Mouse (Mus musculus) A20 (cell line): ENCODE measurements at regions not wholly inside any gene's neighbourhood (a gene's known extent, or its start where the extent isn't known, plus 50 kb on each side); places are given as distances from the start of the nearest gene placed in this dataset.
"Not testable (repeated sequence)": the region's sequence is repeated elsewhere in the genome, so short reads cannot be mapped to it uniquely, and the experiment has no call there.

ENCODE experiments used
- DNase-seq: peaks from one replicate; pipeline ENCODE4 v3.0.0-alpha.2; 2011; ENCODE audit warnings: low read depth, low spot score

DNA sequence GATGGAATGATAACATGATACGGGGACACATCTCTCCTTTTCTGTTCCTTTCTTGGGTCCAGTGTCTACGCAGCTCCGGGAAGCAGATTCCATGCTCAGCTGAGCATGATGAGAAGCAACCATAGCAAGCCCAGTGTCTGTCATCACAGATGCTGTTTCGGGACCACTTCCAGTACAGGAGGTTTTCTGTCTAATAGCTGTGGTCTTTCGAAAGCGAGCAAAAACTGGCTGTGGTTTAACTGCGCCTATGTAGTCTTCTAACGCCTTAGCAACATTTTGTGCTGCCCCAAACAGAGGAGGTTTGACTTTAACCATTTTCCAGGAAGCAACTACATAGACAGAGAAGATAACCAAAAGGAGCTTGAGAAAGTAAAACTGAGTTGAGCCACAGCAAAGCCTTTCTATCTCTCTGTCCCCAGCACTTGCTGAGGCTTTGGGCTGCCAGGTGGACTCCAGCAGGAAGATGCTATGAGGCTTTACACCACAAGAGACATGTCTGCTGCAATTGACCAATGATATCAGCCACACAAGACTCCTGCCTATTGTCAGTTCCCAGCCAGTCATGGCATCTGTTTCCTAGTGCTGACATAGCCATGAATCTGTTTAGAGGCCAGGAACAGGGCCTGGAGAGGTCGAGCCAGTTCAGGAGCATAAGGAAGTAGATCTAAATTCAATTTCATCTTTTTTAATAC lies 95.1 kb downstream of the Stard3nl start:
- not testable (repeated sequence) for DNase-seq

GRCm38 (mm10) chr13:19296325-19296724 lies 99.3 kb downstream of the Stard3nl start:
- DNase-seq: no peak

DNA sequence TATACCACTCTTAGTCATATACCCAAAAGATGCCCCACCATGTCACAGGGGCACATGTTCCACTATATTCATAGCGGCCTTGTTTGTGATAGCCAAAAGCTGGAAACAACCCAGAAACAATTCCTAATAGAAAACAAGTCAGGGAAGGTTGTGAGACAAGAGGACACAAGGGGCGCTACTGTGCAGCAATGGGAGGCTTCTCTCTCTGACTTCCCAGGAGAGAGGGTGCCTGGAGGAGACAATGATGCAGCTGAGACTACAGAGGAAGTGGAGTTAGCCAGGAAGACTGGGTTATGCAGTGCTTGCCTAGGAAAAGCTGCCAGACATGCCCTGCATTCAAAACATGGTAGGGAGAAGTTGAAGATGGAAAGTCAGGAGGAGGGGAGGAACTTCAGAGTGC lies 102.6 kb downstream of the Stard3nl start:
- DNase-seq: no peak

GRCm38 (mm10) chr13:19283161-19283560 lies 112.4 kb downstream of the Stard3nl start:
- DNase-seq: peak; percentile 3

DNA sequence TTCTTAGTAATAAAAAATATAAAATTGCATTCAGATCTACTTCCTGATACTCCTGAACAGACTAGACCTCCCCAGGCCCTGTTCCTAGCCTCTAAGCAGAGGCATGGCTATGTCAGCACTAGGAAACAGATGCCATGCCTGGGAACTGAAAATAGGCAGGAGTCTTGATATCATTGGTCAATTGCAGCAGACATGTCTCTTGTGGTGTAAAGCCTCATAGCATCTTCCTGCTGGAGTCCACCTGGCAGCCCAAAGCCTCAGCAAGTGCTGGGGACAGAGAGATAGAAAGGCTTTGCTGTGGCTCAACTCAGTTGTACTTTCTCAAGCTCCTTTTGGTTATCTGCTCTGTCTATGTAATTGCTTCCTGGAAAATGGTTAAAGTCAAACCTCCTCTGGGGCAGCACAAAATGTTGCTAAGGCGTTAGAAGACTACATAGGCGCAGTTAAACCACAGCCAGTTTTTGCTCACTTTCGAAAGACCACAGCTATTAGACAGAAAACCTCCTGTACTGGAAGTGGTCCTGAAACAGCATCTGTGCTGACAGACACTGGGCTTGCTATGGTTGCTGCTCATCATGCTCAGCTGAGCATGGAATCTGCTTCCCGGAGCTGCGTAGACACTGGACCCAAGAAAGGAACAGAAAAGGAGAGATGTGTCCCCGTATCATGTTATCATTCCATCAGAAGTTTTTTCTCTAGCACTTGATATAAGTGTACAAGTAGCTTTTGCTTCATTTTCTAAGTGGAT lies 122.9 kb downstream of the Stard3nl start:
- not testable (repeated sequence) for DNase-seq

GRCm38 (mm10) chr13:19264996-19265395 lies 130.6 kb downstream of the Stard3nl start:
- DNase-seq: not testable (repeated sequence)

GRCm38 (mm10) chr13:19246558-19246957 lies 149.0 kb downstream of the Stard3nl start:
- not testable (repeated sequence) for DNase-seq

DNA sequence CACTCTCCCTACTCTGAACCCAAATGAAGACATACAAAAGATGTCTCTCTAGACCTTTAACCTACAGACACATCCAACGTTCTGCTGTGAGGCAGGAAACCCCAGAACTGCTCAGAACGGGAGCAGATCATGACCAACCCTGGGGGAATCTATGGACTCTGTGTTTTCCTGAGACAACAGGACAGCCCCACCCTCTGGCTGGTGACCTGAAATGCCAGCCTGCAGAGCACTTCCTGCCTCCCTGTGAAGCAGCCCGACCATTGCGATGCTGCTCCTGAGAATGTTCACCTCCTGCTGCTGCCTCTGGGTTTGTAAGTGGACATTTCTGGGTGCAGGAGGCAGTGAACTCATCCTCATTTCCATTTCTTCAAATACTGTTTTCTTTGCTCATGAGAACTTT lies 153.0 kb downstream of the Stard3nl start:
- DNase-seq: not testable (repeated sequence)

- DNase-seq: peak; percentile 16
Measured at GRCm38 (mm10) chr13:19236340-19236739, 159.3 kb downstream of the Stard3nl start.

- no peak for DNase-seq
Measured at GRCm38 (mm10) chr13:19234700-19235374, 160.8 kb downstream of the Stard3nl start.

GRCm38 (mm10) chr13:19220004-19220403 lies 175.6 kb downstream of the Stard3nl start:
- not testable (repeated sequence) for DNase-seq

DNA sequence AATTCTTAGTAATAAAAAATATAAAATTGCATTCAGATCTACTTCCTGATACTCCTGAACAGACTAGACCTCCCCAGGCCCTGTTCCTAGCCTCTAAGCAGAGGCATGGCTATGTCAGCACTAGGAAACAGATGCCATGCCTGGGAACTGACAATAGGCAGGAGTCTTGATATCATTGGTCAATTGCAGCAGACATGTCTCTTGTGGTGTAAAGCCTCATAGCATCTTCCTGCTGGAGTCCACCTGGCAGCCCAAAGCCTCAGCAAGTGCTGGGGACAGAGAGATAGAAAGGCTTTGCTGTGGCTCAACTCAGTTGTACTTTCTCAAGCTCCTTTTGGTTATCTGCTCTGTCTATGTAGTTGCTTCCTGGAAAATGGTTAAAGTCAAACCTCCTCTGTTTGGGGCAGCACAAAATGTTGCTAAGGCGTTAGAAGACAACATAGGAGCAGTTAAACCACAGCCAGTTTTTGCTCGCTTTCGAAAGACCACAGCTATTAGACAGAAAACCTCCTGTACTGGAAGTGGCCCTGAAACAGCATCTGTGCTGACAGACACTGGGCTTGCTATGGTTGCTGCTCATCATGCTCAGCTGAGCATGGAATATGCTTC lies 176.1 kb downstream of the Stard3nl start:
- not testable (repeated sequence) for DNase-seq

DNA sequence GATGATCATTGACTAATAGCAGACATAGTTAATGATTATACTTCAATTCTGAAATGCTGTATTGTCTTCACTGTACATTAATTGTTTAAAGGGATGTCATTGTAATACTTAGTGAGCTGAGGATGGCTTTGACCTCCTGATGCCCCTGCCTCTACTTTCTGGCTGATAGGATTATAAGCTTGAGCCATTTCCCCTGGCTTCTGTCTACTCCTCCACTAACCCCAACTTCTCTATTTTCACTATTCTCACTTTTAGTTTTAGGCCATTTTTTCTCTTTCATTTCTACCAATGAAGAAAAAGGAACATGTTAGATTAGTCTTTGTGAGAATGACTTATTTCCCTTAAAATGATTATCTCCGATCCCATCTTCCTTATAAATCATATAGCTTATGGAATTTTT lies 190.9 kb downstream of the Stard3nl start:
- no peak for DNase-seq

DNA sequence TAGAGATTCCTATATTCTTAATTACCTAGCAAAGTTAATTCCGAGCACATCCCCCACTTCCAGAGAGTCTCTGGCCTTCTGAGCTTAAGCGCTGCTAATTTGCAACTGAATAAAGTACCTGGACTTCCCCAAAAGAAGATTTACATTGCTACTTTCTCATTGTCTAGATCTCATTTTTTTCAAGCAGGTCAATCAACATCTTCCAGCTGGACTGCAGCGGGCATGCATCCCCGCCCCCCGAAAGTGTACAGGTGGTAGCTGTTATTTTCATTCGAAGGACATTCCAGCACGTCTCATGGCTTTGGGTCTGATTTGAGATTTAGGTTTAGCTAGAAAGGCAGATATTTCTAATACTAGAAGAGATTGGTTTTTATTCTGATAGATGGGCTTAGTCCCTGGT lies 193.3 kb downstream of the Stard3nl start:
- not testable (repeated sequence) for DNase-seq
